Mouse (Mus musculus) neural tube, embryonic 13.5 days (tissue): ENCODE measurements around the gene Dglucy. TPM values are rescaled to one million over a fixed set of nuclear protein-coding genes. Genes with fewer than 3 reads are reported as not detected.
A peak's percentile ranks its signal among the peaks of the same experiment; 100 is the strongest.

Experiments
- ATAC-seq: fragments of 200-750 bp; cut with Nextera tagmentation; 2 replicates; pipeline ENCODE4 v1.8.0; 2017; ENCODE audit warnings: low read depth, mild to moderate bottlenecking, moderate TSS enrichment, moderate library complexity
- H3K27ac ChIP-seq: fragments of 300-500 bp; sonication (generic); replicated peaks from 2 replicates; pipeline ENCODE4 v1.5.1; 2015; ENCODE audit warnings: moderate library complexity, mild to moderate bottlenecking, inconsistent platforms
- H3K27me3 ChIP-seq: fragments of 300-500 bp; sonication (generic); 2 replicates; pipeline ENCODE4 v1.6.1; 2015; ENCODE audit warnings: mild to moderate bottlenecking, inconsistent platforms
- H3K36me3 ChIP-seq: fragments of 300-500 bp; sonication (generic); 2 replicates; pipeline ENCODE4 v1.6.1; 2015; ENCODE audit warnings: mild to moderate bottlenecking, inconsistent platforms
- H3K4me1 ChIP-seq: fragments of 300-500 bp; sonication (generic); replicated peaks from 2 replicates; pipeline ENCODE4 v1.6.1; 2015; ENCODE audit warnings: inconsistent platforms
- H3K4me2 ChIP-seq: fragments of 300-500 bp; sonication (generic); 2 replicates; pipeline ENCODE4 v1.6.1; 2015; ENCODE audit warnings: inconsistent platforms, mild to moderate bottlenecking, moderate library complexity
- H3K4me3 ChIP-seq: fragments of 300-500 bp; sonication (generic); 2 replicates; pipeline ENCODE4 v1.5.1; 2015; ENCODE audit warnings: mild to moderate bottlenecking, inconsistent platforms
- H3K9ac ChIP-seq: fragments of 300-500 bp; sonication (generic); 2 replicates; pipeline ENCODE4 v1.6.1; 2015; ENCODE audit warnings: moderate library complexity, mild to moderate bottlenecking, inconsistent platforms
- H3K9me3 ChIP-seq: fragments of 300-500 bp; sonication (generic); 2 replicates; pipeline ENCODE4 v1.6.1; 2016; ENCODE audit warnings: inconsistent platforms
- WGBS: fragments of 180-500 bp; shearing (Covaris S2); methylation state at CpG from one replicate; pipeline ENCODE4 v1.1.7; 2015; 5-methylcytosine and 5-hydroxymethylcytosine counted together
- polyA plus RNA-seq: library from polyadenylated mRNA; unstranded; fragments of >200 nt; fragmentation: Nextera tagmentation; extraction: Ambion mirVana; gene quantifications from 2 replicates; pipeline ENCODE4 v1.2.1, GENCODE M21; 2015

Gene Dglucy
- polyA plus RNA-seq, 1 experiment from 2014 or later: 2.0 TPM

- H3K4me2 ChIP-seq: no peak overlapping the region
- H3K4me3 ChIP-seq: no peak overlapping the region
- H3K27me3 ChIP-seq: no peaks in the 10 kb centered on the region
- ATAC-seq: no peak
- H3K27ac ChIP-seq: 0 out of 2 replicates have a peak overlapping the region, but pooled peaks have one; percentile 42
- H3K4me1 ChIP-seq: peaks cover 13% of the 10 kb centered on the region
- 86% methylated on average over 15 of the region's 15 CpGs for WGBS
- H3K9ac ChIP-seq: no peak overlapping the region
- peaks cover 75% of the 10 kb centered on the region for H3K36me3 ChIP-seq
- H3K9me3 ChIP-seq: no peaks in the 10 kb centered on the region
These were observed 145.9 kb downstream of the Dglucy start for GRCm38 (mm10) chr12:100924646-100925339.

- H3K27me3 ChIP-seq: no peaks in the 10 kb centered on the region
- ATAC-seq: peak; percentile 70
- H3K4me3 ChIP-seq: no peak overlapping the region
- peak overlapping the region; percentile 42; the same call in 1 of the 2 replicates for H3K27ac ChIP-seq
- 55% methylated on average over 14 of the region's 14 CpGs for WGBS
- no peaks in the 10 kb centered on the region for H3K9me3 ChIP-seq
- H3K36me3 ChIP-seq: peaks cover 75% of the 10 kb centered on the region
- no peak overlapping the region for H3K4me2 ChIP-seq
- peaks cover 13% of the 10 kb centered on the region for H3K4me1 ChIP-seq
- H3K9ac ChIP-seq: no peak overlapping the region; the same call in 1 of the 2 replicates
These were observed 147.1 kb downstream of the Dglucy start for GRCm38 (mm10) chr12:100925644-100926619.

- H3K27me3 ChIP-seq: no peaks in the 10 kb centered on the region
- no peak overlapping the region for H3K4me2 ChIP-seq
- no peak for ATAC-seq
- peaks cover 73% of the 10 kb centered on the region for H3K36me3 ChIP-seq
- no peak overlapping the region for H3K27ac ChIP-seq
- H3K9ac ChIP-seq: no peak overlapping the region
- H3K4me1 ChIP-seq: peaks cover 13% of the 10 kb centered on the region
- no peak overlapping the region for H3K4me3 ChIP-seq
- 93% methylated on average over 9 of the region's 9 CpGs for WGBS
- H3K9me3 ChIP-seq: no peaks in the 10 kb centered on the region
These were observed 149.4 kb downstream of the Dglucy start for GRCm38 (mm10) chr12:100928286-100928685.

- no peak overlapping the region for H3K9ac ChIP-seq
- WGBS: 95% methylated on average over 14 of the region's 14 CpGs
- H3K36me3 ChIP-seq: peaks cover 73% of the 10 kb centered on the region
- ATAC-seq: no peak
- H3K4me3 ChIP-seq: no peak overlapping the region
- no peaks in the 10 kb centered on the region for H3K27me3 ChIP-seq
- H3K4me2 ChIP-seq: no peak overlapping the region
- no peaks in the 10 kb centered on the region for H3K9me3 ChIP-seq
- H3K27ac ChIP-seq: no peak overlapping the region
- H3K4me1 ChIP-seq: no peaks in the 10 kb centered on the region
These were observed 152.8 kb downstream of the Dglucy start for GRCm38 (mm10) chr12:100931653-100932052.

GRCm38 (mm10) chr12:100934796-100935195, 155.9 kb downstream of the Dglucy start:
- Histone ChIP-seq H3K36me3 (peaks cover 70% of the 10 kb centered on the region), H3K27me3 (no peaks in the 10 kb centered on the region), H3K4me3 (no peak overlapping the region), H3K27ac (no peak overlapping the region), H3K4me2 (no peak overlapping the region), H3K4me1 (peaks cover 8% of the 10 kb centered on the region; the same call in 1 of the 2 replicates), H3K9ac (no peak overlapping the region), H3K9me3 (no peaks in the 10 kb centered on the region)
- WGBS: 93% methylated on average over 5 of the region's 5 CpGs
- ATAC-seq: no peak

GRCm38 (mm10) chr12:100936116-100936515, 157.3 kb downstream of the Dglucy start:
- WGBS: 26% methylated on average over 2 of the region's 2 CpGs
- peaks cover 73% of the 10 kb centered on the region for H3K36me3 ChIP-seq
- no peak overlapping the region for H3K27ac ChIP-seq
- H3K4me2 ChIP-seq: no peak overlapping the region
- no peak overlapping the region for H3K4me3 ChIP-seq
- peak; percentile 44 for ATAC-seq
- H3K4me1 ChIP-seq: peaks cover 8% of the 10 kb centered on the region; the same call in 1 of the 2 replicates
- H3K27me3 ChIP-seq: no peaks in the 10 kb centered on the region
- no peak overlapping the region for H3K9ac ChIP-seq
- no peaks in the 10 kb centered on the region for H3K9me3 ChIP-seq

- Histone ChIP-seq H3K4me3 (no peak overlapping the region), H3K27me3 (no peaks in the 10 kb centered on the region), H3K4me1 (peaks cover 8% of the 10 kb centered on the region; the same call in 1 of the 2 replicates), H3K27ac (no peak overlapping the region), H3K9me3 (no peaks in the 10 kb centered on the region), H3K36me3 (peaks cover 73% of the 10 kb centered on the region), H3K9ac (no peak overlapping the region), H3K4me2 (no peak overlapping the region)
- 91% methylated on average over 4 of the region's 4 CpGs for WGBS
- no peak; the same call in 1 of the 2 replicates for ATAC-seq
These were observed 157.9 kb downstream of the Dglucy start for GRCm38 (mm10) chr12:100936737-100937136.

- Histone ChIP-seq H3K27me3 (no peaks in the 10 kb centered on the region), H3K4me2 (no peak overlapping the region), H3K27ac (peak overlapping the region; percentile 28; the same call in 1 of the 2 replicates), H3K36me3 (peaks cover 69% of the 10 kb centered on the region), H3K4me3 (no peak overlapping the region), H3K9ac (no peak overlapping the region), H3K4me1 (peaks cover 8% of the 10 kb centered on the region; the same call in 1 of the 2 replicates), H3K9me3 (no peaks in the 10 kb centered on the region)
- no peak for ATAC-seq
- WGBS: 76% methylated on average over 21 of the region's 21 CpGs
These were observed 158.8 kb downstream of the Dglucy start for GRCm38 (mm10) chr12:100937441-100938360.

- peaks cover 75% of the 10 kb centered on the region for H3K36me3 ChIP-seq
- no peak overlapping the region for H3K9ac ChIP-seq
- no peaks in the 10 kb centered on the region for H3K9me3 ChIP-seq
- no peaks in the 10 kb centered on the region for H3K27me3 ChIP-seq
- H3K4me1 ChIP-seq: peaks cover 8% of the 10 kb centered on the region; the same call in 1 of the 2 replicates
- H3K4me2 ChIP-seq: no peak overlapping the region
- ATAC-seq: no peak
- 88% methylated on average over 3 of the region's 3 CpGs for WGBS
- no peak overlapping the region for H3K4me3 ChIP-seq
- H3K27ac ChIP-seq: no peak overlapping the region
These were observed 162.5 kb downstream of the Dglucy start for GRCm38 (mm10) chr12:100941361-100941760.

GRCm38 (mm10) chr12:100943146-100943545, 164.3 kb downstream of the Dglucy start:
- 85% methylated on average over 4 of the region's 4 CpGs for WGBS
- Histone ChIP-seq H3K4me3 (no peak overlapping the region), H3K9ac (no peak overlapping the region), H3K4me2 (no peak overlapping the region), H3K27ac (no peak overlapping the region), H3K27me3 (no peaks in the 10 kb centered on the region), H3K9me3 (no peaks in the 10 kb centered on the region), H3K4me1 (no peaks in the 10 kb centered on the region), H3K36me3 (peaks cover 82% of the 10 kb centered on the region)
- ATAC-seq: no peak

- Histone ChIP-seq H3K9ac (no peak overlapping the region), H3K4me2 (no peak overlapping the region), H3K4me3 (no peak overlapping the region), H3K27ac (no peak overlapping the region), H3K27me3 (no peaks in the 10 kb centered on the region), H3K9me3 (no peaks in the 10 kb centered on the region), H3K36me3 (peaks cover 77% of the 10 kb centered on the region), H3K4me1 (no peaks in the 10 kb centered on the region)
- WGBS: 90% methylated on average over 21 of the region's 21 CpGs
- ATAC-seq: no peak
These were observed 166.1 kb downstream of the Dglucy start for GRCm38 (mm10) chr12:100944921-100945336.
